Mouse (Mus musculus) heart, adult 8-10 months (tissue): ENCODE results near the gene Prkacb. TPM values are rescaled to one million over a fixed set of nuclear protein-coding genes. Genes with fewer than 3 reads are reported as not detected.
"Not testable (repeated sequence)": the region's sequence is repeated elsewhere in the genome, so short reads cannot be mapped to it uniquely, and the experiment has no call there.

Source experiments
- DNase-seq: peaks from one replicate; pipeline ENCODE4 v3.0.0; 2022; ENCODE audit warnings: low spot score
- total RNA-seq, 4 experiments: library from RNA; stranded (reverse); gene quantifications; 2 replicates each; pipeline ENCODE4 v1.2.4; 2022

The Prkacb gene
- total RNA-seq, 4 experiments from 2014 or later: 55.5 to 64.9 (median 61.1) TPM

DNA sequence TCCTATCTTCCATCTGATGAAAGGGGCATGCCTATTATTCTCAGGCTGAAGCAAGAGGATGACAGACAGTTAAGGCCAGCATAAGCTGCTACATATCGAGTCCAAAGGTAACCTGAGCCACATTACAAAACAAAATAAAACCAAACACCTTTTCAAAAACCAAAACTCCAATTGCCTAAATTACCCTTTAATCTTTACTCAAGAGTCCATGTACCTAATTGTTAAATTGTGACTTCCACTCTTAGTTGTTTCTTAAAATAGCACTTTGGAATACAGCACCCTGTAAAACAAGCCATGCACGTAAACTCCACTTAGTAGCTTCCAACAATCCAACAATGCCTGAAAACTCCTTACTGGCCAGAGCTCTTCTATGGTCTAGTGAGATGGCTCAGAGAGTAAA lies 34.3 kb downstream of the Prkacb start:
- no peak for DNase-seq

GRCm38 (mm10) chr3:146776711-146777110 lies 36.1 kb downstream of the Prkacb start:
- no peak for DNase-seq

- no peak for DNase-seq
These were observed 41.9 kb downstream of the Prkacb start for GRCm38 (mm10) chr3:146770853-146771252.

DNA sequence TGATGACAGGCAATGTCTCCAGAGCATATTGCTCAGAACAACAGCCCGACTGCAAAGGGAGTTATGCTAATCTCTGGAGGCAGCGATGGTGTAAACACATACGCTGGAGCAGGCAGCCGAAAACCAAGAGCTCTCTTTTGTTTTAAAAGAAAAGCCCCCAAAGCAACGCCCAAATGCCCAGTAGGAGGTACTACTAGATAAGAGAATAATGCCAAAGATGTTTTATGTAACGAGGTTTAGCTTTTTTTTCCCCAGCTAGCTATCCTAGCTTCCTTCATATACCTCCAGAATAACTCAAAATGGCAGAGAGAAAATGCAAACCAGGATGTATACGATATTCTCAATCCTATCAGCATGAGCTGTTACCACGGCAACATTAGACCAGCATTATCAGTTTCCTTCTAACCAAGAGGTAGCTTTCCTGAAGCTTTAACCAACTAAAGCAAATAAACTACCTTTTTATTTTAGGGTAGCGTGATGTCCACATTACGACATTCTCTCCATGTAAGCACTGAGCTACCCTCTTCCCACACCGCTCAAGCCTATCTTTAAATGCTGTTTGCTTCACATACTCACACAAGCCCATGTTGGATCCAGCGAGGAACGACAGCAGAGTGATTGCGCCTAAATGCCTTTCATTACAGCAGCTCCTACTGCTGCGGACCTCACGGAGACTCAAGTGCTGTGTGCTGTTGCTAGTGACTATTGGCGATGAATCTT lies 42.7 kb downstream of the Prkacb start:
- DNase-seq: no peak

DNA sequence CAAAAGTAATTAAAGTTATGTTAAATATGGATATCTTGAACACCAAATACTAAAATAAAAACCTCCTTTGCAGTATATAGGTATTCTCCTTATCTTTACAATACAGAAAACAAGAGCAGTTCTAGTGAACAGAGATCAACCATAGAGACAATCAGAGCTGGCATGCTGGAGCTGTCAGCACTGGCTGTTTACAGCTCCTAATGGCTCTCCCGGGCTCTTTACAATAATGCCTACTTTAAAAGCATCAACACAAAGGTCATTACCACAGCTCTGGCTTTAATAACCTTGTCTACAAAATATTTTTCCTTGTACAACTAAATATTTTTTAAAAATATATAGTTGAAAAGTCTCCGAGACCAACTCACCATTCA lies 43.2 kb downstream of the Prkacb start:
- no peak for DNase-seq

GRCm38 (mm10) chr3:146768921-146769320 lies 43.9 kb downstream of the Prkacb start:
- no peak for DNase-seq

DNA sequence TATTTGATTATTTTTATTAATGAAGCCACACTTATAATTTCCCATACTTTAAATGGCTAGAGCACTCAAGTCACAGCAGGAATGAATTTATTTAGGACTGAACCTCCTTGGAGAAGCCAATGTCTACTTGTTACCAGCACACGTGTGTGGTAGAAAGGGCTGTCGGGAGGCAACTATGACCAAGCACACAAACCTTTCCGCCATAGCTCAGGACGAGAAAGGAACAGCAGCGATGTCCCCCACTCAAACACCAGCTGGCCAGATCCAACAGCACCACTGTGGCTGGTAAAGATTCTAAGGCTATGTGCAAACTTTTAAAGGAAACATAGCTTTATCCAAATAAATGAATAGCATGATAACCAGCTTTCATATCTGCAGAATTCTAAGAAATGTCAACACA lies 44.4 kb downstream of the Prkacb start:
- DNase-seq: no peak

- DNase-seq: no peak
These were observed 46.0 kb downstream of the Prkacb start for GRCm38 (mm10) chr3:146766701-146767181.

GRCm38 (mm10) chr3:146766071-146766605 lies 46.7 kb downstream of the Prkacb start:
- no peak for DNase-seq

- no peak for DNase-seq
These were observed 47.8 kb downstream of the Prkacb start for GRCm38 (mm10) chr3:146764871-146765529.

GRCm38 (mm10) chr3:146763054-146763453 lies 49.7 kb downstream of the Prkacb start:
- DNase-seq: not testable (repeated sequence)

DNA sequence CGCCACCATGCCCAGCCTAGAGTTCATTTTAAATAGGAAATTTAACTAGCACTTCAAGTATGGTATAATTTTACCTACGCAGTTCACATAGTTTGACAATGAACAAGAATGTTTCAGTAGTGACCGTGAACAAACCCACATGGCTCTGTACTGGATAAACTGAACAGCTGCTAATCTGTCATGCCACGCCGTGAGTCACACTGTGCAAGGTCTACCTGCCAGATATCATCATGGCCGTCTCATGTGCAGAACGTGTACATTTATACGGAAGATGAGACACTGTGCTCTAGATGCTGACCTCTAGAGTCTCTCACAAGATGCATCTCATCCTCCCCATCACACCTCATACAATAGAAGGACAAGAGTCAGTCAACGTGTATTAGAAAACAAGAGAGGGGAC lies 51.5 kb downstream of the Prkacb start:
- DNase-seq: no peak

- DNase-seq: no peak
These were observed 54.5 kb downstream of the Prkacb start for GRCm38 (mm10) chr3:146757970-146758960.

DNA sequence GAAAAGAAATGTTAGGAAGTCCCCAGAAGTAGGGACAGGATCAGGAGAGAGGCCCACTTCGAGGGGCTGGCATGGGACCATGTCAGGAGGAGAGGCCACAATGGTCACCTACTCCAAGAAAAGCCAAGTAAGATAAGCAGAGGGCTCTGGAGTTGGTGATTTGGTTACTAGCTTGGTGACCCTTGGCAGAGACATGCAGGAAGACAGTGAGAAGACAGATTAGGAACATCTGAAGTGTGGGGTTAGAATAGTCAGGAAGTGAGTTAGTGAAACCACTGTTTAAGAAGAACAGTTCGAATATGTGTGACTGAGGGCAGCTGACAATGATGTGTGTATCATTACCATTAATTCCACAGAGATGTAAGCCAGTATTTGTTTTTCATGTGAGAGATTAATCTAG lies 58.5 kb downstream of the Prkacb start:
- no peak for DNase-seq

DNA sequence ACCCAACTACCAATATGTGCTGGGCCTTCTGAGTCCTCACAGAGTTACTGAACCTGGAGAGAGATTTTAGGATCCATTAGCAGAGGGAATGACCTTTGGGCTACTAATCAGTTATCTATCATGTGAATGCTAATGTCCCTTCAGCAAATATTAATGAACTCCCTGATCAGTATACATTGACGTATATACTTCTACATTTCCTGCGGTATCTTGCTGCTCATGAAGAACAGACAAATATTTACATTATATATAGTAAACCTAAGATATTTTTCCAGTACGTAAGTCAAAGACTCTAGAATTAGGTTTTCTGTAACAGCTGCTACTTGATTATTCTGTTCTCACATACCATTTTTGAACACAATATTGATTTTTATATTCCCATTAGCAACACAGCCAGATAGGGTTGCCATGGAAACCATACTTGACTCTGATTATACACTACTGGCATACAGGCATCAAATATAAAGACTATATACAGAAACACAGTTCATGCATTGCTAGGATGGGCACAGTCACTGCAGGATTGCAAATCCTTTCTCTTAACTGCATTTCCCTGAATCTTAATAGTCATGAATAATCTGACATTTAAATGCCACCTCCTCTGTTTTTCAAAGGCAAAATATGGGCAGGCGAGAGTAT lies 71.1 kb downstream of the Prkacb start:
- DNase-seq: no peak

DNA sequence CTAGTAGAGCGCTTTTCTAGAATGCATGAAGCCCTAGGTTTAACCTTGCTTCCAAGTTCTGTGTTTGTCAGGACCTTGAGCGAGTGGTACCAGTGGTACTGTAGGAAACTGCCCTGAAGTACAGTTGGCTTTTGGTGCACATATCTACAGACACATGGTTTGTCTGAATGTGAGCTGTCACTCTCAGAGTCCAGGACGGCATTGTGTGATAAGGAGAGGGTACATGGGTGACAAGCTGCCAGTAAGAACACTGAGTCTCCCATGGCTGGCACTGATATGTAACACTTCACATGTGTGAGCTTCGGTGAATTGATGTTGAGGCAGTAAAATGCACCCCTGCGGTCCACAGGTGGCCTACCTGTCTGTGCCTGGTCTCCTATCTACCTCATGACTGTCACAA lies 71.6 kb downstream of the Prkacb start:
- no peak for DNase-seq

GRCm38 (mm10) chr3:146736186-146736585 lies 76.6 kb downstream of the Prkacb start:
- not testable (repeated sequence) for DNase-seq

DNA sequence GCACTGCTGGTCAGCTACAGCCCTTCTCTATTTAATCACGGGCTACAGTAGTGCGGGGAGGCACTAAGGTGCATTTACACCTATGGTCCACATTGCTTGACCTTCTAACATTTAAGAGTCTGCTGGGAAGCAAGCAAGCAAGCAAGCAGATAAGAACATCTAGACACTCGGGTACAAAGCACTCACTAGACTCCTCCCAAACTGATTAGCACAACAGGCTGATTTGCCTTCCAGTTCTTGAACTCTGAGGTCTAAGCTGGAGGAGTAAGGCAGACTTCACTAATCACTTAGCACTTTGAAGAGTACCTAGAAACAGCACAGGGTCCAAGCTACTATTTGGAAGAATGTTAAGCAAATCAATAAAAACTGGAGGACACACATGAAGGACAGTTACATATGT lies 77.1 kb downstream of the Prkacb start:
- no peak for DNase-seq

DNA sequence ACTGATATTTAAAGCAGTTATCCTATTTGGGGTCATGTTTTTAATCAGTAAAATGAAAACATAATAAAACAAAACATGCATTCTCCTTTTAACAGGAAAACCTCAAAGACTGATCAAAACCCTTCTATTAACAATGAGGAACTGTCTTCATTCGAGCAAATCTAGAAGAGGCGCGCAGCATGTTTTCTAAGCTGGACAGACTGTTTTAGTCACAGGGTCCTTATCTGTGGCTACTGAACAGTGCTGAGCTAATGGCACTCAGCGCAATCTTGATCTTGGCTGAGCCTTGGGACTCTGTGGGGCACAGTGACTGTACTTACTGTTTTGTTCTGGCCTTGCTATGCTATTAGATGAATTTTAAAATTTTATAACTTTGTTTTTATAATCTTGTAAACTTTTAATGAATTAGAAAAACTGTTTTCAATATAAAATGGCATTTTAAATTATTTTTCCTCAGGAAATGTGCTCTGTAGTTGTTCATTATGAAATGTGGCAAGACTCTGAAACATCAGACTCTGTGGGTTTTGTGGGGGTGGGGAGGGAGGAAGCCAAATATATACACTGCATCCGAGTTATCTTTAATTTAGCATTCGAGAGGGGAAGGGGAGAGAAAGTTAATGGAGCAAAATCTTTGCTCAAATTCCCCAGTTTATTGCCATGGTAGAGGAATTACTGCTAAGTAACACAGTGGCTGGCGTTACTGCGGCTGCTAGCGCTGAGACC lies 77.7 kb downstream of the Prkacb start:
- DNase-seq: no peak

GRCm38 (mm10) chr3:146731499-146731898 lies 81.3 kb downstream of the Prkacb start:
- DNase-seq: no peak

- DNase-seq: peak; percentile 7
These were observed 89.8 kb downstream of the Prkacb start for GRCm38 (mm10) chr3:146723037-146723436.
